Comparison of ENCODE assay signal across 8 mouse cellular contexts in the genomic region with DNA sequence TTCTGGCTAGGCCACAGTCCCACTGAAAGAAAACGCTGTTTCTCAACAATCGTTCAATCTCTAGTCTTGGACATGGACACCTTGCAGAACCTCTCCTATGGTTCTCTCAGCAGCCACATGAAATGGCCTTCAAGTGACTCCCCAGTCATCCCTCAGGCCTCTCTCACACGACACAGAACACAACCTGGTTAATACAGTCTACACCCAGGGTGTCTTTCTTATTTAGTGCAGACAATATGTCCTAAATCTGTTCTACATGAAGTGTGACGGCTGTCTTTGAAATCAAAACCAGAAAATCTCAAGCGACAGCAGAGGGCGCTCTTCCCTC.
DNase-seq lines count a peak whose midpoint lies in the region; ATAC-seq and TF ChIP-seq lines count a peak whose summit lies in the region.

No protein-coding gene starts in this region.

- no peak for DNase-seq in heart, postnatal 10 days
- peak; percentile 43 for DNase-seq in urinary bladder, postnatal 25 days (ENCODE audit: low spot score)
- no peak for DNase-seq in urinary bladder, postnatal 14 days (ENCODE audit: low spot score)
- peak; percentile 88 for DNase-seq in hindbrain, postnatal 0 days (ENCODE audit: low spot score)
- DNase-seq in adrenal gland, adult 18-20 months (ENCODE audit: low spot score in 2 of 2): no peak
- no peak for DNase-seq in gastrocnemius, adult 8-10 months (ENCODE audit: low spot score in 2 of 2)

- peak overlapping the region; percentile 54; the same call in 1 of the 2 replicates for H3K4me2 ChIP-seq in heart, embryonic 14.5 days (ENCODE audit: low read length)
- no peak overlapping the region for H3K4me2 ChIP-seq in hindbrain, postnatal 0 days (ENCODE audit: low read depth, low read length)

- H3K36me3 ChIP-seq in heart, embryonic 14.5 days (ENCODE audit: control insufficient read depth, insufficient read depth, low read length): no peaks in the 10 kb centered on the region
- H3K36me3 ChIP-seq in hindbrain, postnatal 0 days (ENCODE audit: insufficient read depth, low read length): no peaks in the 10 kb centered on the region

- TF ChIP-seq CTCF in hindbrain, postnatal 0 days (IDR thresholded peaks at IDR 0.05; ENCODE audit: low read depth): peak; percentile 76

- H3K27ac ChIP-seq in heart, embryonic 14.5 days (replicated peaks in 1 of 2; ENCODE audit: control insufficient read depth in 1 of 2, insufficient read depth in 1 of 2, low read depth in 2 of 2, low read length in 2 of 2): peak overlapping the region in 1 of 2 experiments; percentile 73; a peak in 1 of 4 replicates
- peak overlapping the region; percentile 79; the same call in 1 of the 2 replicates for H3K27ac ChIP-seq in hindbrain, postnatal 0 days

- H3K9me3 ChIP-seq in heart, embryonic 14.5 days (ENCODE audit: control insufficient read depth, low read length): no peaks in the 10 kb centered on the region
- no peaks in the 10 kb centered on the region for H3K9me3 ChIP-seq in hindbrain, postnatal 0 days (ENCODE audit: low read length)

- no peak overlapping the region for H3K4me3 ChIP-seq in heart, embryonic 14.5 days (ENCODE audit: control insufficient read depth in 1 of 2, insufficient read depth in 1 of 2, low read depth in 1 of 2, low read length in 2 of 2)
- 0 out of 2 replicates have a peak overlapping the region, but pooled peaks have one; percentile 7 for H3K4me3 ChIP-seq in hindbrain, postnatal 0 days (ENCODE audit: low read length)

- no peak for ATAC-seq in heart, embryonic 14.5 days (ENCODE audit: insufficient number of reproducible peaks, insufficient read depth, low FRiP score, low read depth)
- ATAC-seq in hindbrain, postnatal 0 days: peak; percentile 19; the same call in 1 of the 2 replicates
- 0 out of 2 replicates have a peak, but pooled peaks have one; percentile 6 for ATAC-seq in megakaryocyte-erythroid progenitor cell, adult 5-6 weeks (replicated peaks; ENCODE audit: low FRiP score, low TSS enrichment, poor library complexity, severe bottlenecking)

- H3K27me3 ChIP-seq in heart, embryonic 14.5 days (ENCODE audit: control insufficient read depth, insufficient read depth, low read length): no peaks in the 10 kb centered on the region
- no peaks in the 10 kb centered on the region for H3K27me3 ChIP-seq in hindbrain, postnatal 0 days (ENCODE audit: insufficient read depth, low read length)

- peaks cover 3 to 5% of the 10 kb centered on the region in 2 experiments; a peak in 3 of 4 replicates for H3K4me1 ChIP-seq in heart, embryonic 14.5 days (ENCODE audit: control insufficient read depth in 2 of 2, insufficient read depth in 2 of 2, low read length in 2 of 2)
- no peaks in the 10 kb centered on the region for H3K4me1 ChIP-seq in hindbrain, postnatal 0 days (ENCODE audit: insufficient read depth, low read length)

- H3K9ac ChIP-seq in heart, embryonic 14.5 days (ENCODE audit: low read length): no peak overlapping the region
- H3K9ac ChIP-seq in hindbrain, postnatal 0 days (replicated peaks; ENCODE audit: low read length): no peak overlapping the region; the same call in 1 of the 2 replicates

- 29% methylated on average over 6 of the region's 6 CpGs for WGBS in heart, embryonic 14.5 days
- 23% methylated on average over 6 of the region's 6 CpGs for WGBS in hindbrain, postnatal 0 days

- intact Hi-C loops in heart, postnatal 10 days (cut with DNase I): loop anchor here (1.0 to 10.0 kb wide), 7 partner anchors 144 to 573 kb away; no protein-coding TSS in a partner anchor

Comparison
In these comparisons a context has a peak if more than half of its experiments do, and no peak if none do; other contexts are left out.
1. DNase-seq: peak in urinary bladder, postnatal 25 days (single experiment) and hindbrain, postnatal 0 days (single experiment); none in heart, postnatal 10 days (0 of 2), urinary bladder, postnatal 14 days (single experiment), adrenal gland, adult 18-20 months (0 of 2) and gastrocnemius, adult 8-10 months (0 of 2).